Mouse (Mus musculus): ENCODE results near the gene Myo18b. TPM values are rescaled to one million over a fixed set of nuclear protein-coding genes. Genes with fewer than 3 reads are reported as not detected.

The Myo18b gene
- polyA plus RNA-seq, 1 experiment from 2014 or later: 1.1 TPM

DNA sequence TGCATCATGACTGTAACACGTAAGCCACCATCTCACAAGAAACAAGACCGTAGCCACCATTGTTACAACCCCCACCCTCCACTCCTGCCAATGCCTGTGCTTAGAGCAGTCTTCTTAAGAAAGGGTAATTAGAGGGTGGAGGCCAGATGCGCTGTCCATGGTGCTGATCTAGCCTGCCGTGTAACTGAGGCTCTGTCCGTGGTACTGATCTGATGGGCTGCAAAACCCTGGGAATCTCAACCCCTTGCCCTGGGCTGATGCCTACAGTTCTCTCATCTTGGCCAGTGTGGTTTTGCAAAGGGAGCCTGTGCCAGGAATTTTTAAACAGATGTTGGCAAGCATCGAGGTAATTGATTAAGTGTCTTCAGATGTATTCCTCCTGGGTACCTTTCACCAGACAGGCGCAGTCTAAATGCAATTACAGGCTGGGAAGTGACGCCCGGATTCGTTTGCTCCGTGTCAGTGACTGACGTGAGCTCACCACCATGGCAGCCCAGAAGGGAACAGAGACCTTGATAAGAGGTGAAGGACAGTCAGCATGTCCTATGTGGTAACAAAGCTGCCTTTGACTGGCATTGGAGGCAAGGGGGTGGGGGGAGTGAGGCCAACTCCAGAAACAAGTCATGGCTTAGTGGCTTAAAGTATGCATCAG lies 177.4 kb downstream of the Myo18b start:
- peak overlapping the region; percentile 36 for H3K27ac ChIP-seq
- H3K4me1 ChIP-seq (replicated peaks): peaks cover 21% of the 10 kb centered on the region
- H3K4me2 ChIP-seq: no peak overlapping the region
- 25% methylated on average over 12 of the region's 12 CpGs for WGBS
- no peaks in the 10 kb centered on the region for H3K36me3 ChIP-seq
- H3K9ac ChIP-seq: no peak overlapping the region
- ATAC-seq (ENCODE audit: low FRiP score): 0 out of 2 replicates have a peak, but pooled peaks have one; percentile 61
- no peaks in the 10 kb centered on the region for H3K9me3 ChIP-seq
- no peak overlapping the region for H3K4me3 ChIP-seq
- 0 out of 2 replicates have a peak, but pooled peaks cover 6% of the 10 kb centered on the region for H3K27me3 ChIP-seq

DNA sequence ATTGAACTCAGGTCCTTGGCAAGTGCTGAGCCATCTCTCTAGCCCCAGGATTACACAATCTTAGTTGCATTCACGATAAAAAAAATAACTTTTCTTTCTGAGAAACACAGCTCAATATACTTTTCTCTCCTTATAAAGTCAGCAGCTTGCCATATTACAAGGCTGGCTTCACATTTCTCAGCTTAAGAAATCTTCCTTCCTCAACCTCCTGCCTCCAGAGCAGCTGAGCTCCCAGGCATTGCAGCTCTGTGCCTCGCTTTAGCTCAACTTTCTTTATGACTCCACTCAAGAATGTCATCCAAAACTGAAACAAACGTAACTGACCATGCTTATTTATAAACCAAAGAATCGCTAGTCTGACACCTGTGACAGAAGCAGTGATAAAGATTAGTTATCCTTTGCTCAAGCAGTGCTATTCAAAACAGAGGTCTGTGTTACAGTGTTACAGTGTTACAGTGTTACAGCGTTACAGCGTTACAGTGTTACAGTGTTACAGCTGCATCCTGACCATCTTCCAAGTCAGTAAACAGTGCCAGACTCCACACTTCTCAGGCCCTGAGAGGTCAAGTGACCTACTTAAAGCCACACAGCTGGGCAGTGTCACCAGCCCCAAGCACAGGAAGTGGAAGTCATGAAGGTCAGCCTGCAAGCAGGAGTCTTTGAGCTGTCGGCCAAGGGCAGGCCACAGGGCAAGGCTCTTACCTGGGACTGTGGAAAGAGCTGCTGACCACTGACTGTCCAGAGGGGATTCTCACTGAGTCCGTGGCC lies 181.3 kb downstream of the Myo18b start:
- no peak for ATAC-seq (ENCODE audit: low FRiP score)

DNA sequence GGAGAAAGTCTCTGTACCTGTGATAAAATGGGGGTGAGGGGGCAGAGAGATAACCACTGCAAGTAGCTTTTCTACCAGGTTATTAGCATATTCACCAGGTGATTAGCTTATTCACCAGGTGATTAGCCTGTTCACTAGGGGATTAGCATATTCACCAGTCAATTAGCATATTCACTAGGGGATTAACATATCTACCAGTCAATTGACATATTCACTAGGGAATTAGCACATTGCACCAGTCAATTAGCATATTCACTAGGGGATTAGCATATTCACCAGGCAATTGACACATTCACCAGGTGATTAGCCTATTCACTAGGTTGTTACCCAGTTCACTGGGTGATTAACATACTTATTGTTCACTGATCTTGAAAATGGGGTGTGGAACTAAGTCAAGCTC lies 186.3 kb downstream of the Myo18b start:
- Histone ChIP-seq H3K9ac (no peak overlapping the region), H3K4me2 (no peak overlapping the region), H3K4me3 (no peak overlapping the region), H3K4me1 (replicated peaks) (0 out of 2 replicates have a peak, but pooled peaks cover 6% of the 10 kb centered on the region), H3K27ac (no peak overlapping the region), H3K27me3 (peaks cover 14% of the 10 kb centered on the region; the same call in 1 of the 2 replicates), H3K36me3 (no peaks in the 10 kb centered on the region), H3K9me3 (no peaks in the 10 kb centered on the region)
- ATAC-seq (ENCODE audit: low FRiP score): no peak

More for the DNA sequence above, 181.3 kb downstream of the Myo18b start:
- H3K9me3 ChIP-seq: no peaks in the 10 kb centered on the region
- no peak overlapping the region for H3K4me2 ChIP-seq
- H3K27ac ChIP-seq: no peak overlapping the region
- 0 out of 2 replicates have a peak, but pooled peaks cover 10% of the 10 kb centered on the region for H3K27me3 ChIP-seq
- no peaks in the 10 kb centered on the region for H3K36me3 ChIP-seq
- 73% methylated on average over 8 of the region's 8 CpGs for WGBS
- no peak overlapping the region for H3K9ac ChIP-seq
- H3K4me1 ChIP-seq (replicated peaks): peaks cover 21% of the 10 kb centered on the region
- no peak overlapping the region for H3K4me3 ChIP-seq

DNA sequence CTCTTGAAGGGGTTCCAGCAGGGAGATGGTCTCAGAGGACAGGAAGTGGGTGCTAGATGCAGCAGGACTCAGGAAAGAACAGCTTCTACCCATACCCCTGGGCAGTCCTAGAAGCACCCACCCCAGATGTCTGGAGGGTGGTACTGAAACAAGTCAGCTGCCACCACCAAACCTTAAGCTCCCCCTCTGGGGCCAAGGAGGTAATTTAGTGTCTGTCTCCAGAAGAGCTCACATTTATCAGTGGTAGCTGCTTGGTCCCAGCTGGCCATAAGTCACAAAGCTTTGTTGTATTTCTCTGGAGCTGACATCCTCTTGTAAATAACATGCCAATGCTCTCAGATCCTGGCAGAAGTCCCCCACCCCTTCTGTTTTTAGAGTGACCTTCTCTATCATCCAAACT lies 187.7 kb downstream of the Myo18b start:
- Histone ChIP-seq H3K9me3 (no peaks in the 10 kb centered on the region), H3K36me3 (no peaks in the 10 kb centered on the region), H3K27me3 (peaks cover 20% of the 10 kb centered on the region; the same call in 1 of the 2 replicates), H3K4me2 (no peak overlapping the region), H3K27ac (no peak overlapping the region), H3K4me1 (replicated peaks) (0 out of 2 replicates have a peak, but pooled peaks cover 6% of the 10 kb centered on the region), H3K4me3 (no peak overlapping the region), H3K9ac (no peak overlapping the region)
- no peak for ATAC-seq (ENCODE audit: low FRiP score)

DNA sequence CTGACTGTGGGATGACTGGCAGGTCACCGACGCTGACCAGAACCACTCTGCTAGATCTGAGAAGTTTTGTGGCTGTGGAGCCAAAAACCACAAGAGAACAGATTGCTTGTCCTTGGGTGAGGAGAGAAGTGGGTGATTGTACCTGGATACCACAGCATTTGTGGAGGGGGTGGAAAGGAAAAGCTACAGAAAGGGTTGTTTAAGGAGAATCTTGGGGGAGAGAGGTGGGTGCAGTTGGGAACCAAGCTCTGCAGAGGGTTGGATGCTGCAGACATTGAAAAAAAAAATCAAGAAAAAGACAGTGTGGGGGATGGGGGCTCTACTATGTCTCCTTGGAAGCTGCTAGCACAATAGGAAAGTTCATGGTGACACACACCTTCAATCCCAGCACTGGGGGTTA lies 188.7 kb downstream of the Myo18b start:
- Histone ChIP-seq H3K27me3 (peaks cover 20% of the 10 kb centered on the region; the same call in 1 of the 2 replicates), H3K36me3 (no peaks in the 10 kb centered on the region), H3K9ac (no peak overlapping the region), H3K4me2 (no peak overlapping the region), H3K4me1 (replicated peaks) (0 out of 2 replicates have a peak, but pooled peaks cover 6% of the 10 kb centered on the region), H3K4me3 (no peak overlapping the region), H3K27ac (no peak overlapping the region), H3K9me3 (no peaks in the 10 kb centered on the region)
- 84% methylated on average over 2 of the region's 2 CpGs for WGBS
- no peak for ATAC-seq (ENCODE audit: low FRiP score)

DNA sequence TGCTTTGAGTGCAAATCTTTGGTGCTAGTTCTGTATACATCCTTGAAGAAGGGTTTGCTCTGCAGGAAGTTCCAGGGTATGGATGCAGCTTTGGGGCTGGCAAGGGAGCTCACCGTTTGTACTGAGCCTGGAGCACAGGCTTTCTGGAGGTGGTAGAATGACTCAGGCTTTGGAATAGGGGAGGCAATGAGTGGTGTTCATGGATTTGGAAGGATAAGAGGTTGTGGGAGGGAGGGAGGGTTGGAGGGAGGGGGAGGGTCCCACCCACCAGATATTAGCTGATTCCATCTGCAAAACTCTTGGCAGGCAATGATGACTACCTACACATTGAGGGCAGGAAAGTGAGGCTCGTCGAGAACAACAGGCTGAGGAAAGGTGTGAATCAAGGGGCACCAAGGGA lies 195.4 kb downstream of the Myo18b start:
- Histone ChIP-seq H3K27me3 (peaks cover 13% of the 10 kb centered on the region; the same call in 1 of the 2 replicates), H3K4me1 (replicated peaks) (no peaks in the 10 kb centered on the region), H3K4me2 (no peak overlapping the region), H3K9ac (no peak overlapping the region), H3K9me3 (no peaks in the 10 kb centered on the region), H3K27ac (no peak overlapping the region), H3K4me3 (no peak overlapping the region), H3K36me3 (no peaks in the 10 kb centered on the region)
- no peak for ATAC-seq (ENCODE audit: low FRiP score)
- WGBS: 84% methylated on average over 3 of the region's 3 CpGs

DNA sequence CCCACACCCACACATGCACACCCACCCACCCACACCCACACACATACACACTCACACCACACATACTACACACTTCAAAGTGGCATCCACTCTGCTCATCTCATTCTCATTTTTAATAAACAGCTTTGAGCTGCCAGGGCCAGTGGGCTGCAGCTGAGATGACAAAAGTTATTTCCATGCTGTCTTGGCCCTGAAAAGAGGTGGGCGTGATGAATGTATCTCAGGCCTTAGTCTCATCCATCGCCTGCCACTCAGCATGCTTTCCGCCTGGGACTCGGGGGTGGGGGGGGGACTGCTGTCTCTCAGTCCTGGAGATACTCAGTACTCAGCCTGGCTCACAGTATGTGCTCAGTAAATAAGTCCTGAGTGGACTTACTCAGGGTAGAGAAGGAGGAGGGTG lies 199.5 kb downstream of the Myo18b start:
- Histone ChIP-seq H3K4me2 (no peak overlapping the region), H3K4me1 (replicated peaks) (peaks cover 11% of the 10 kb centered on the region), H3K27ac (no peak overlapping the region), H3K27me3 (0 out of 2 replicates have a peak, but pooled peaks cover under 1% of the 10 kb centered on the region), H3K9ac (no peak overlapping the region), H3K4me3 (no peak overlapping the region), H3K36me3 (no peaks in the 10 kb centered on the region), H3K9me3 (no peaks in the 10 kb centered on the region)
- WGBS: 53% methylated on average over 4 of the region's 4 CpGs
- ATAC-seq (ENCODE audit: low FRiP score): no peak

DNA sequence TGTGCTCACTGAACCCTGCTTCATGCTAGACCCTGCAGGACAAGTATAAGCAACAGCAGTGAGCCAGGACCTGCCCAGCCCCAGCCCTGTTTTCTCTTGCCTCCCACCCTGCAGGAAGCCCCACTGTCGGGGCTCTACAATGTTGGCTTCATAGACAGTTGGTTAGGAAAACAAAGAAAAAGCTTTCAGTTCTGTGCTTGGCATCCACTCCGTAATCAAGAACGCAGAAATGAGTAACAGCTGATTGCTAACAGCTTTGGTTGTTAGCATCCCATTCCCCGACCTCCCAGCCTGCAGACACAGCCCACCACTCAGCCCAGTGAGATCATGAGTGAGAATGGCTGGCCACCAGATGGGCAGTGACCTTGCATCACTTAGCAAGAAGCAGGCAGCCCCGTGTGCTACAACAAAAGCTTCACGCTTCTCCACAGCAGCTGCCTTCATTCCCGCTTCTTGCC lies 200.9 kb downstream of the Myo18b start:
- WGBS: 53% methylated on average over 7 of the region's 7 CpGs
- Histone ChIP-seq H3K27ac (0 out of 2 replicates have a peak overlapping the region, but pooled peaks have one; percentile 20), H3K4me3 (no peak overlapping the region), H3K9me3 (no peaks in the 10 kb centered on the region), H3K4me2 (no peak overlapping the region), H3K36me3 (no peaks in the 10 kb centered on the region), H3K4me1 (replicated peaks) (peaks cover 16% of the 10 kb centered on the region), H3K27me3 (peaks cover 3% of the 10 kb centered on the region; the same call in 1 of the 2 replicates), H3K9ac (no peak overlapping the region)
- ATAC-seq (ENCODE audit: low FRiP score): no peak

DNA sequence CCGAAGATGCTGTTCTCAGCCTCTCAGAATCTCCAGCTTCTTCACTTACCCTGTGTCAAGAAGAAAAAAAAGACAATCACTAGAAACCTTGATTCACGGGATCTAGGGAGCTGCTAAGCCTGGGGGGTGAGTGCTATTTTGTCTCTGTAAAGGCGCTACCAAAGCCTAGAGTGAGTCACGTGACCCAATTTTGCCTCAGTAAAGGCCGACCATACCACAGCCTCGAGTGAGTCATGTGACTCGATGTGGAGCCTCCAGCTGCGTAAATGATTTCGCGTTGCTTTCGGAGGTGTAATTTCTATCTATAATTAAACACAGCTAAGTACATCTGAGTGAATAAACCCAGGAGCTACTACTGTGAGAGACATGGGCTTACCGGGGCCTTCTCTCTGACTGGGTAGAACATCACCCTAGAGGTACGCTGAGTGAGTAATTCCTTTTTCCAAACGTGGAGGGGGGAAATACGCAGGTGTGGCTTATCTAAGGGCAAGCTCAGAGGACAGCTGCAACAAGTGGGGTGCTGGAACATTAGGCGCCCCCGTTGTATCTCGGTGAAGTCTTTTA lies 202.8 kb downstream of the Myo18b start:
- Histone ChIP-seq H3K27ac (peak overlapping the region; percentile 53), H3K27me3 (peaks cover 3% of the 10 kb centered on the region; the same call in 1 of the 2 replicates), H3K36me3 (no peaks in the 10 kb centered on the region), H3K4me2 (no peak overlapping the region), H3K9ac (no peak overlapping the region), H3K4me1 (replicated peaks) (peaks cover 20% of the 10 kb centered on the region), H3K4me3 (no peak overlapping the region), H3K9me3 (no peaks in the 10 kb centered on the region)
- WGBS: 80% methylated on average over 18 of the region's 18 CpGs
- ATAC-seq (ENCODE audit: low FRiP score): no peak

DNA sequence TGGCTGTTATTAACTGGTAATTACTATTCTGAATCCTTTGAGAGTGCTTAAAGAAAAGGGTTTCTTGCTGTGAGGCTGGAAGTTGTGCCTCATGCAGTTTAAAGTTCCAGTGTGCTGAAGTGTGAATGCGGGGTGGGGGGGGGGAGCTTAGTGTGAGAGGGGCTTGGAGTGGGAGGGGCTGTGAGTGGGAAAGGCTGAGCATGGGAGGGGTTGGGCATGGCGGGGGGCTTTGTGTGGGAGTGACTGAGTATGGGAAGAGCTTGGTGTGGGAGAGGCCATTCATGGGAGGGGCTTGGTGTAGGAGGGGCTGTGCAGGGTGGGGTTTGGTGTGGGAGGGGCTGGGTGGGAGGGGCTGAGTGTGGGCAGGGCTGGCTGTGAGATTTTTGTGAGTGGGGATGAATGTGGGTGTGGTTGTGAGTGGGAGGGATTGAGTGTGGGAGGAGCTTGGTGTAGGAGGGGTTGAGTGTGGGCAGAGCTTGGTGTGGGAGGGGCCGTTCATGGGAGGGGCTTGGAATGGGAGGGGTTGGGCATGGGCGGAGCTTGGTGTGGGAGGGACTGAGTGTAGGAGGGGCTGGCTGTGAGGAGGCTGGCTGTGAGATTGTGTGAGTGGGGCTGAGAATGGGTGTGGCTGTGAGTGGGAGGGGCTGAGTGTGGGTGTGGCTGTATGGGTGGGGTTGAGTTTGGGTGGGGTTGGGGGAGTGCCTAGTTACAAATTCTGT lies 208.9 kb downstream of the Myo18b start:
- Histone ChIP-seq H3K27me3 (peaks cover 3% of the 10 kb centered on the region; the same call in 1 of the 2 replicates), H3K9me3 (no peaks in the 10 kb centered on the region), H3K4me2 (no peak overlapping the region), H3K9ac (no peak overlapping the region), H3K4me3 (no peak overlapping the region), H3K36me3 (no peaks in the 10 kb centered on the region), H3K4me1 (replicated peaks) (peaks cover 16% of the 10 kb centered on the region; the same call in 1 of the 2 replicates), H3K27ac (peak overlapping the region; percentile 18; the same call in 1 of the 2 replicates)
- no peak for ATAC-seq (ENCODE audit: low FRiP score)
- WGBS: 59% methylated on average over 4 of the region's 4 CpGs

DNA sequence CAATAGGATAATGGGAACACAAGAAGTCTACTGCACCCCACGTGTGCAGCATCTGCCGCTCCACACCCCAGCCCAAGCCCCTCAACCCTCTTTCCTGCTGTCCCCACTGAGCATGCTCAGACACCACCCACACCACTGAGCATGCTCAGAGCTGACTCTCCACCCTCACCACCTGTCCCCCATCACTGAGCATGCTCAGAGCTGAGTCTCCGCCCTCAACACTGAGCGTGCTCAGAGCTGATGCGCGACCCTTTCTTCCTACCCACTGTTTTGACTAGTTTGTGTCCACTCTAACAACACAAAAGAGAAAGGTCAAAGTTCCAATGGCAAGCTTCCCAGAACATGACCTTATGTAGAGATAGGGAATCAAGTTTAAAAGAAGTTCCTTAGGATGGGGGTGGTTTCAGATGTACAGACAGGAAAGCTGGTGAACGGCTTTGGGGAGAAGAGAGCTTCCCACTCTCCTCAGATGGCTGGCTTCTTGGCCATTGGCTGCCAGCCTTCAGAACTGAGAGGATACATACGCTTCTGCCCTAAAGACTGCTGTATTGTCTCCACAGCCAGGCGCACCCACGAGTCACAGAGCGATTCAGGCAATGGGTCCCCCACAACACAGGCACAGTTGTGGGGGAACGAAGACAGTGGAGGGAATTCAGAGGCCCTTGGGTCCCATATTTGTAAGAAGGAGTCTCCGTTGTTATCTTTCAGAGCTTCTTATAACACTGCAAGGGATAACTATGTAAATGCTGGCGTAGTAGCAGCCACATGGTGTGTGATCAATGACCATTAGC lies 209.7 kb downstream of the Myo18b start:
- peak overlapping the region; percentile 64 for H3K27ac ChIP-seq
- WGBS: 63% methylated on average over 14 of the region's 14 CpGs
- ATAC-seq (ENCODE audit: low FRiP score): peak; percentile 24; the same call in 1 of the 2 replicates

More for the DNA sequence above, 209.7 kb downstream of the Myo18b start:
- no peak overlapping the region for H3K4me2 ChIP-seq
- no peak overlapping the region for H3K4me3 ChIP-seq
- no peaks in the 10 kb centered on the region for H3K36me3 ChIP-seq
- peaks cover 3% of the 10 kb centered on the region; the same call in 1 of the 2 replicates for H3K27me3 ChIP-seq
- H3K9ac ChIP-seq: no peak overlapping the region
- H3K9me3 ChIP-seq: no peaks in the 10 kb centered on the region
- peaks cover 16% of the 10 kb centered on the region; the same call in 1 of the 2 replicates for H3K4me1 ChIP-seq (replicated peaks)
